ENCODE assay signal across 8 mouse cellular contexts in the genomic region with DNA sequence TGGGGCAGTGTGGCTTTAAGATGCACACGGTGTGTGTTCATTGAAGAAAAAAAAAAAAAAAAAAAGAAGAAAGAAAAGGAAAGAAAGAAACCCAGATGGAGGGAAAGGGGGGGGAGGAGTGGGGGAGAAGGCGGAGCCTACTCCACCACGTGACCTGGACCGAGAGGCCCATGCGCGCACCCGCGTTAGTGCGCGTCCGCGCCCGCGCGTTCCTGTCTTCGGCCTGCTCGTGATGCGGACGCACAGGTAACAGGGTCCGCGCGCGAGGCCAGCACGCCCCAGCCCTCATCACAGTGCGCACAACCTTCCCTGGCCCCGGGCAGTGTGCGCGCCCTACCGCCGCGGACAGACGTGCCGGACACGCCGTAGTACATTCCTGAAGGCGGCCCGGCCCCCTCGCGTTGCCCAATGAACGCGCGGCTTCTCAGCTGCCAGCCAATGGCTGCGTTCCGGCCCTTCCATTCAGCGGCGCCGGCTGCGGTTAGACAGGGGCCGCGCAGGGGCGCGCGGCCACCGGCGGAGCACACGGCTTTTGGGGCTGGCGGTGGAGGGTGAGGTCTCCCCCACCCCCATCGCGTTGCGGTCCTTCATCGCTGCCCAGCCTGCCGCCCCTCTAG. TPM values are rescaled to one million over a fixed set of nuclear protein-coding genes. Genes with fewer than 3 reads are reported as not detected.
DNase-seq lines count a peak whose midpoint lies in the region; ATAC-seq lines count a peak whose summit lies in the region.

No protein-coding gene starts in this region.

- H3K4me3 ChIP-seq in intestine, embryonic 15.5 days (replicated peaks), result peak overlapping the region; percentile 93

- H3K9me3 ChIP-seq in intestine, embryonic 15.5 days, result no peaks in the 10 kb centered on the region

- peak overlapping the region; percentile 95 for H3K27ac ChIP-seq in intestine, embryonic 15.5 days

- 0 out of 2 replicates have a peak, but pooled peaks cover 10% of the 10 kb centered on the region for H3K4me1 ChIP-seq in intestine, embryonic 15.5 days (replicated peaks)

- peaks cover 7% of the 10 kb centered on the region; the same call in 1 of the 2 replicates for H3K27me3 ChIP-seq in intestine, embryonic 15.5 days (replicated peaks)

- peak; percentile 97 for DNase-seq in adrenal gland, adult 2 months
- peak; percentile 91 for DNase-seq in embryo, embryonic 11.5 days (ENCODE audit: low read depth, low spot score)
- peak; percentile 89 to 90 for DNase-seq in gastrocnemius, postnatal 36 days
- DNase-seq in left cerebral cortex, postnatal 14 days (ENCODE audit: low spot score in 2 of 2), result peak; percentile 90 to 93
- DNase-seq in right cerebral cortex, postnatal 14 days, result peak; percentile 93
- DNase-seq in urinary bladder, postnatal 25 days (ENCODE audit: low spot score), result peak; percentile 85

- peak overlapping the region; percentile 73 for H3K9ac ChIP-seq in intestine, embryonic 15.5 days

- H3K4me2 ChIP-seq in intestine, embryonic 15.5 days (replicated peaks), result peak overlapping the region; percentile 87

- ATAC-seq in intestine, embryonic 15.5 days, result peak; percentile 86
- ATAC-seq in megakaryocyte-erythroid progenitor cell, adult 5-6 weeks (replicated peaks; ENCODE audit: low FRiP score, low TSS enrichment, poor library complexity, severe bottlenecking), result peak; percentile 69

- H3K36me3 ChIP-seq in intestine, embryonic 15.5 days, result no peaks in the 10 kb centered on the region

- intact Hi-C loops in gastrocnemius, postnatal 36 days (cut with DNase I), result loop anchor here (5.0 to 10.0 kb wide), 2 partner anchors 135 to 247 kb away; partner anchors contain the start of gene Ercc6l2
- intact Hi-C loops in left cerebral cortex, postnatal 14 days (cut with DNase I), result loop anchor here (10.0 kb wide), 1 partner anchor 467 kb away; no protein-coding TSS in a partner anchor

- WGBS in intestine, embryonic 15.5 days, result under 1% methylated on average over 62 of the region's 62 CpGs

RNA-seq across cellular contexts. Expression of gene Ptch1, which starts 5.6 kb away (rescaled TPM):
- 10 to 100 TPM; 30.8 to 57.5 TPM for total RNA-seq in adrenal gland, adult 2 months (2021)
- polyA plus RNA-seq in adrenal gland, adult 2 months (2012; rRNA removed), result 46.7 and 50.1 TPM in 2 replicates
- total RNA-seq in gastrocnemius, postnatal 36 days (2021), result 10 to 100 TPM in 1 of 2 experiments, 1 to 10 TPM in 1; 8.6 to 10.4 TPM
- 30.5 and 34.1 TPM in 2 replicates for polyA plus RNA-seq in intestine, embryonic 15.5 days (2015; fragmentation: Nextera tagmentation; extraction: Ambion mirVana)
- 10 to 100 TPM; 44.6 to 45.2 TPM for total RNA-seq in left cerebral cortex, postnatal 14 days (2021)
- 17.2 and 28.8 TPM in 2 replicates for total RNA-seq in megakaryocyte-erythroid progenitor cell, adult 5-6 weeks (2014; fragmentation: Nextera tagmentation)
- total RNA-seq in megakaryocyte-erythroid progenitor cell, adult 5-6 weeks (2017), result 13.1 and 26.9 TPM in 2 replicates

Comparison
In these comparisons a context has a peak if more than half of its experiments do, and no peak if none do; other contexts are left out.
1. Peak in every context shown above with its lines: DNase-seq, ATAC-seq, H3K4me3 ChIP-seq and H3K27ac ChIP-seq.